Mouse (Mus musculus) stomach, embryonic 14.5 days (tissue): ENCODE results near the gene Tenm4. TPM values are rescaled to one million over a fixed set of nuclear protein-coding genes. Genes with fewer than 3 reads are reported as not detected.

Experiments used
- ATAC-seq: fragments of 200-750 bp; cut with Nextera tagmentation; 2 replicates; pipeline ENCODE4 v1.8.0; 2017; ENCODE audit warnings: low read depth, moderate TSS enrichment; ENCODE audit not compliant: insufficient number of reproducible peaks, insufficient read depth, low FRiP score
- H3K27ac ChIP-seq: fragments of 300-500 bp; sonication (generic); 2 replicates; pipeline ENCODE4 v1.5.1; 2014; ENCODE audit warnings: mild to moderate bottlenecking, low read length, moderate library complexity, mixed read lengths
- H3K27me3 ChIP-seq: fragments of 300-500 bp; sonication (generic); 2 replicates; pipeline ENCODE4 v1.6.1; 2014; ENCODE audit warnings: low read length, control low read depth, mixed read lengths; ENCODE audit not compliant: control insufficient read depth, insufficient read depth
- H3K36me3 ChIP-seq: fragments of 300-500 bp; sonication (generic); 2 replicates; pipeline ENCODE4 v1.6.1; 2014; ENCODE audit warnings: mild to moderate bottlenecking, control low read depth, low read length, moderate library complexity, mixed read lengths; ENCODE audit not compliant: control insufficient read depth, insufficient read depth
- H3K4me1 ChIP-seq: fragments of 300-500 bp; sonication (generic); 2 replicates; pipeline ENCODE4 v1.6.1; 2014; ENCODE audit warnings: low read length, control low read depth, mixed read lengths; ENCODE audit not compliant: control insufficient read depth, insufficient read depth
- H3K4me2 ChIP-seq: fragments of 300-500 bp; sonication (generic); replicated peaks from 2 replicates; pipeline ENCODE4 v1.6.1; 2014; ENCODE audit warnings: low read depth, low read length, control low read depth
- H3K4me3 ChIP-seq: fragments of 300-500 bp; sonication (generic); 2 replicates; pipeline ENCODE4 v1.5.1; 2014; ENCODE audit warnings: low read depth, low read length, control low read depth
- H3K9ac ChIP-seq: fragments of 300-500 bp; sonication (generic); replicated peaks from 2 replicates; pipeline ENCODE4 v1.6.1; 2014; ENCODE audit warnings: low read depth, mild to moderate bottlenecking, control low read depth, low read length, moderate library complexity, mixed read lengths
- H3K9me3 ChIP-seq: fragments of 300-500 bp; sonication (generic); 2 replicates; pipeline ENCODE4 v1.6.1; 2016; ENCODE audit warnings: low read depth, low read length, control low read depth; ENCODE audit not compliant: control insufficient read depth
- WGBS: fragments of 180-500 bp; shearing (Covaris S2); extraction: QIAGEN DNeasy Blood & Tissue Kit; methylation state at CpG from one replicate; pipeline ENCODE4 v1.1.7; 2014; 5-methylcytosine and 5-hydroxymethylcytosine counted together
- polyA plus RNA-seq: library from polyadenylated mRNA; unstranded; fragments of >200 nt; fragmentation: Nextera tagmentation; extraction: Ambion mirVana; gene quantifications from 2 replicates; pipeline ENCODE4 v1.2.1, GENCODE M21; 2014

Tenm4 gene
- polyA plus RNA-seq, 1 experiment from 2014 or later, result 28.8 TPM

DNA sequence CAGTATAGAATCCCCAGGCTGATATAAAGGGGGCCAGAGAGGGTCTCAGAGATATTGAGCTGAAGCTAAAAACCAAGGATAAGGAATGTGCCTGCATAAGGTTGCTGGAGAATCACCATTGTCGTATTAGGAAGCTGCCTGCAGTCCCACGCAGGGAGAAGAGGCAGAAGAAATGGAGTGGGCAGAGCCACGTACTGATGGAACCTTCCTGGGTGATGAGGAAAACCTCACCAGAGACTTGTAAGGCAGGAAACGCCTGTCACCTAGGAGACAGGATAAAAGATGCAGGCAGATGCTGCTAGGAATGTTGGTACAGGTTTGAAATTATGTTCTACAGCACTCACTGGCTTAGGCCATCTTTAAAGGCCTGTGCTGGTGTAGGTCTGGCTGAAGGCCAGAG lies 329.8 kb downstream of the Tenm4 start:
- Histone ChIP-seq H3K9me3 (no peaks in the 10 kb centered on the region), H3K27ac (no peak overlapping the region), H3K9ac (no peak overlapping the region), H3K27me3 (no peaks in the 10 kb centered on the region), H3K4me2 (no peak overlapping the region), H3K36me3 (no peaks in the 10 kb centered on the region), H3K4me3 (no peak overlapping the region), H3K4me1 (0 out of 2 replicates have a peak, but pooled peaks cover 4% of the 10 kb centered on the region)
- WGBS, result 83% methylated on average over 4 of the region's 4 CpGs
- ATAC-seq, result no peak

GRCm38 (mm10) chr7:96502321-96502973 lies 331.4 kb downstream of the Tenm4 start:
- no peak overlapping the region for H3K9ac ChIP-seq
- no peaks in the 10 kb centered on the region for H3K27me3 ChIP-seq
- WGBS, result 45% methylated on average over 11 of the region's 11 CpGs
- H3K4me3 ChIP-seq, result no peak overlapping the region
- H3K4me1 ChIP-seq, result 0 out of 2 replicates have a peak, but pooled peaks cover 4% of the 10 kb centered on the region
- H3K27ac ChIP-seq, result no peak overlapping the region
- no peak overlapping the region for H3K4me2 ChIP-seq
- ATAC-seq, result no peak
- no peaks in the 10 kb centered on the region for H3K36me3 ChIP-seq
- no peaks in the 10 kb centered on the region for H3K9me3 ChIP-seq

GRCm38 (mm10) chr7:96505538-96505937 lies 334.5 kb downstream of the Tenm4 start:
- H3K9me3 ChIP-seq, result no peaks in the 10 kb centered on the region
- 67% methylated on average over 6 of the region's 6 CpGs for WGBS

DNA sequence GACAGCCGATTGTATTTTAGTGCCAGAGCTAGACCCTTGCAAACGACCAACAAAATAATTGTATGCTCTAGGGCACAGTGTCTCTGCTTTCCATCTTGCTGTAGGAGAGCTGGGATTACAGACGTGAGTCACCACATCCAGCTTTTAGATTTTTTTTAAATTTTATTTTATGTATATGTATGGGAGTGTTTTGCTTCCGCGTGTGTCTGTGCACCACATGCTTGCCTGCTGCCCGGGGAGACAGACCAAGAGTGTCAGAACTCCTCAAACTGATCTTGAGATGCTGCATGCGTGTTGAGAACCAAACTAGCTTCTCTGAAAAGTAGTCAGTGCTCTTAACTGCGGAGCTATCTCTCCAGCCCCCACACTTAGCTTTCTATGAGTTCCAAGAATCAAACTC lies 336.0 kb downstream of the Tenm4 start:
- 86% methylated on average over 8 of the region's 8 CpGs for WGBS
- Histone ChIP-seq H3K27ac (no peak overlapping the region), H3K36me3 (no peaks in the 10 kb centered on the region), H3K4me3 (no peak overlapping the region), H3K4me2 (no peak overlapping the region), H3K4me1 (0 out of 2 replicates have a peak, but pooled peaks cover 4% of the 10 kb centered on the region), H3K27me3 (no peaks in the 10 kb centered on the region), H3K9ac (no peak overlapping the region), H3K9me3 (no peaks in the 10 kb centered on the region)
- ATAC-seq, result no peak

More at GRCm38 (mm10) chr7:96505538-96505937, 334.5 kb downstream of the Tenm4 start:
- no peak overlapping the region for H3K9ac ChIP-seq
- H3K4me3 ChIP-seq, result no peak overlapping the region
- no peaks in the 10 kb centered on the region for H3K36me3 ChIP-seq
- H3K4me2 ChIP-seq, result no peak overlapping the region
- no peaks in the 10 kb centered on the region for H3K27me3 ChIP-seq
- H3K4me1 ChIP-seq, result 0 out of 2 replicates have a peak, but pooled peaks cover 4% of the 10 kb centered on the region
- ATAC-seq, result no peak
- no peak overlapping the region for H3K27ac ChIP-seq

- H3K9me3 ChIP-seq, result no peaks in the 10 kb centered on the region
- no peak overlapping the region for H3K9ac ChIP-seq
- no peak for ATAC-seq
Measured at GRCm38 (mm10) chr7:96510396-96510795, 339.4 kb downstream of the Tenm4 start.

DNA sequence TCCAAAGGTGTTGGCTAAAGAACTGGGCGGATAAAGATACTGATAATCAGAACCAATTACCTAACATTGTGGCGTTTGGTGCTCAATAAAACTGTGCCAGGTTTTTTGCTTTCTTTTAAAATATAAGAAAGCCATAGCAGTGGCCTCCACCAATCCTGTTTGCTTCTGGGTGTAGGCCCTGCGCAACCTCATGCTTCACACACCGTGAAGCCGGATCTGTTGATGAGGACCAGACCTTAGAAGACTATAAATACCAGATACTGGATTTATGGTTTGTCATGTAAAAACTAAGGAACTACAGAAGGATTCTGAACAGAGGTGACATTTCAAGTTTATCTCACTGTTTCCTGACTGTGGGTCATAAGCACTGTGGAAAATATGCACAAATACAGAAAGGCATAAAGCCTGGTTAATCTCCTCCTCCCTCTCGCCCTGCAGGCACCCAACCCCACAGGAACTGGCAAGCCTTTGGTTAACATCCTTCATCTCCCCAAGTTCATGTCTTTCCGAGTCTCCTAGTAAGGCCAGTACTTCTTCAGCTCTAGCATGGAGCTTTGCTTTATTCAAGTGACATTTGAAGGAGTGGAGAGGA lies 340.1 kb downstream of the Tenm4 start:
- Histone ChIP-seq H3K9me3 (no peaks in the 10 kb centered on the region), H3K9ac (no peak overlapping the region), H3K4me2 (no peak overlapping the region), H3K27ac (peak overlapping the region; percentile 61; the same call in 1 of the 2 replicates), H3K36me3 (no peaks in the 10 kb centered on the region), H3K4me1 (no peaks in the 10 kb centered on the region), H3K27me3 (no peaks in the 10 kb centered on the region), H3K4me3 (no peak overlapping the region)
- 52% methylated on average over 7 of the region's 7 CpGs for WGBS
- peak; percentile 57; the same call in 1 of the 2 replicates for ATAC-seq

More at GRCm38 (mm10) chr7:96510396-96510795, 339.4 kb downstream of the Tenm4 start:
- Histone ChIP-seq H3K36me3 (no peaks in the 10 kb centered on the region), H3K4me2 (no peak overlapping the region), H3K4me1 (0 out of 2 replicates have a peak, but pooled peaks cover 3% of the 10 kb centered on the region), H3K27ac (0 out of 2 replicates have a peak overlapping the region, but pooled peaks have one; percentile 41), H3K27me3 (no peaks in the 10 kb centered on the region), H3K4me3 (no peak overlapping the region)
- 69% methylated on average over 5 of the region's 5 CpGs for WGBS

DNA sequence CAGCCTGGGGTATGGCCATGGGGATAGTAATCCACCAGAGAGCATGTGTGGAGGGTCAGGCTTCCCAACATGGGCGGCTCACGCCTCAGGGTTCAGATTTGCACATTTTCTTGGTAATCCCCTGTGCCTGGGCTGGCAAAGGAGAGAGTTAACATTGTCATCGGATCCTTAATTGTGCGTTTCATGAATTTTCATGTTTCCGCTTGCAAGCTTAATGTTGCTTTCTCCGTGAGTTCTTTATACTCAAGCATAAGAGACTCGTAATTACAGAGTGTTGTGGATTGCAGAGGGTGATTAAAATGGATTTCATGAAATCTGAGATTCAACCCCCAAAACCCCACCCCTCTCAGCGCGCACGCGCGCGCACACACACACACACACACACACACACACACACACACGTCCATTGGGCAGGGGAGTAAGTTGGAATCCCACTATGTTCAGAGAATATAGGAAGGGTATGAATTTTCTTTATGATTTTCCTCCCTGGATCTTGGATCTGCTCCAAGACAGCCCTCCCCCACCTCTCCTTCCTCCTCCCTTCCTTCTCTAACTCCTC lies 341.0 kb downstream of the Tenm4 start:
- Histone ChIP-seq H3K9ac (no peak overlapping the region), H3K4me3 (no peak overlapping the region), H3K27me3 (no peaks in the 10 kb centered on the region), H3K27ac (peak overlapping the region; percentile 61; the same call in 1 of the 2 replicates), H3K9me3 (no peaks in the 10 kb centered on the region), H3K4me2 (no peak overlapping the region), H3K36me3 (no peaks in the 10 kb centered on the region), H3K4me1 (no peaks in the 10 kb centered on the region)
- ATAC-seq, result peak; percentile 35; the same call in 1 of the 2 replicates
- 84% methylated on average over 14 of the region's 14 CpGs for WGBS

DNA sequence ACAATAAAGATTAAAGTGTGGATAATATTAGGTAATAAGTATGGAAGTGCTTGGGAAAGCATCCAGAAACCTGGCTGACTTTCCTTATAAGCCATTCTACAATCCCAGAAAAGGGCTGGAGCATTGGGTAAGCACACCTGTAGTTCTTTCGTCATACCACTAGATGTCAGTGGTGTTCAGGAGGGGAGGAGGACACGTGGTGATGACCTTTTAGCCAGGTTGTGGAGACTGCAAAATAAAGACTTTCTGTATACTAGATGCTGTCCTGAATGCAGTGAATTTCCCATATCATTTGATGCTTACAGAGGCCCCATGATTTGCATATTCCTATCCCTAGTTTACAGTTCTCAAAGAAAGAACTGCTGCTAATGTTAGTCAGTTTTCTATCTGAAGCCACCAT lies 348.2 kb downstream of the Tenm4 start:
- Histone ChIP-seq H3K9ac (no peak overlapping the region), H3K27ac (no peak overlapping the region), H3K4me2 (no peak overlapping the region), H3K4me1 (peaks cover 2% of the 10 kb centered on the region; the same call in 1 of the 2 replicates), H3K27me3 (no peaks in the 10 kb centered on the region), H3K9me3 (no peaks in the 10 kb centered on the region), H3K4me3 (no peak overlapping the region), H3K36me3 (no peaks in the 10 kb centered on the region)
- no peak for ATAC-seq
- WGBS, result 6% methylated on average over 2 of the region's 2 CpGs
